Mouse (Mus musculus): ENCODE data around the gene Arrdc1. TPM values are rescaled to one million over a fixed set of nuclear protein-coding genes. Genes with fewer than 3 reads are reported as not detected.
"Not testable (repeated sequence)": the region's sequence is repeated elsewhere in the genome, so short reads cannot be mapped to it uniquely, and the experiment has no call there.

The Arrdc1 gene
- 105 and 166 TPM in 2 replicates for polyA plus RNA-seq (2012; rRNA removed)

- Histone ChIP-seq H3K4me3 (ENCODE audit: low read depth, low read length) (peak within 1 kb of the TSS; percentile 89), H3K36me3 (ENCODE audit: control insufficient read depth, insufficient read depth, low read length) (no peaks in the 10 kb centered on the region), H3K4me1 (ENCODE audit: control insufficient read depth, insufficient read depth, insufficient read length, low read length) (peaks cover 8% of the 10 kb centered on the region), H3K27ac (ENCODE audit: insufficient read depth, low read depth, low read length) (peak within 1 kb of the TSS; percentile 98), H3K27me3 (ENCODE audit: control insufficient read depth, insufficient read depth, low read length) (no peaks in the 10 kb centered on the region)
- TF ChIP-seq CTCF (IDR thresholded peaks at IDR 0.05; ENCODE audit: extremely low read depth, insufficient read length, insufficient replicate concordance, low read depth, low read length) = peak; percentile 54; the same call in 1 of the 2 replicates
- peak; percentile 83 for TF ChIP-seq POLR2A (IDR thresholded peaks at IDR 0.05; ENCODE audit: low read depth, low read length)
- under 1% methylated on average over 49 of the region's 49 CpGs for WGBS
These were observed at the start of gene Arrdc1 for GRCm38 (mm10) chr2:24935057-24935796. Gene Arrdc1, minus strand, starts transcription at chr2:24935252.

- Histone ChIP-seq H3K27ac (ENCODE audit: insufficient read depth, low read depth, low read length) (no peak overlapping the region), H3K4me1 (ENCODE audit: control insufficient read depth, insufficient read depth, insufficient read length, low read length) (peaks cover 3% of the 10 kb centered on the region; the same call in 1 of the 2 replicates), H3K36me3 (ENCODE audit: control insufficient read depth, insufficient read depth, low read length) (peaks cover 3% of the 10 kb centered on the region; the same call in 1 of the 2 replicates), H3K27me3 (ENCODE audit: control insufficient read depth, insufficient read depth, low read length) (no peaks in the 10 kb centered on the region), H3K4me3 (ENCODE audit: low read depth, low read length) (no peak overlapping the region)
- 35% methylated on average over 5 of the region's 5 CpGs for WGBS
- TF ChIP-seq POLR2A (IDR thresholded peaks at IDR 0.05; ENCODE audit: low read depth, low read length) = no peak
- TF ChIP-seq CTCF (IDR thresholded peaks at IDR 0.05; ENCODE audit: extremely low read depth, insufficient read length, insufficient replicate concordance, low read depth, low read length) = no peak
These were observed 41.9 kb upstream of the Arrdc1 start for GRCm38 (mm10) chr2:24976960-24977359.

GRCm38 (mm10) chr2:24975704-24976297, 40.7 kb upstream of the Arrdc1 start, which contains the start of gene Pnpla7:
Gene Pnpla7, plus strand, starts transcription at chr2:24976033.
- peaks cover 3% of the 10 kb centered on the region; the same call in 1 of the 2 replicates for H3K36me3 ChIP-seq (ENCODE audit: control insufficient read depth, insufficient read depth, low read length)
- peaks cover 3% of the 10 kb centered on the region; the same call in 1 of the 2 replicates for H3K4me1 ChIP-seq (ENCODE audit: control insufficient read depth, insufficient read depth, insufficient read length, low read length)
- no peaks in the 10 kb centered on the region for H3K27me3 ChIP-seq (ENCODE audit: control insufficient read depth, insufficient read depth, low read length)
- H3K4me3 ChIP-seq (ENCODE audit: low read depth, low read length) = peak within 1 kb of the TSS; percentile 82
- WGBS = under 1% methylated on average over 16 of the region's 16 CpGs
- TF ChIP-seq POLR2A (IDR thresholded peaks at IDR 0.05; ENCODE audit: low read depth, low read length) (no peak), CTCF (IDR thresholded peaks at IDR 0.05; ENCODE audit: extremely low read depth, insufficient read length, insufficient replicate concordance, low read depth, low read length) (no peak)
- peak within 1 kb of the TSS; percentile 84 for H3K27ac ChIP-seq (ENCODE audit: insufficient read depth, low read depth, low read length)

DNA sequence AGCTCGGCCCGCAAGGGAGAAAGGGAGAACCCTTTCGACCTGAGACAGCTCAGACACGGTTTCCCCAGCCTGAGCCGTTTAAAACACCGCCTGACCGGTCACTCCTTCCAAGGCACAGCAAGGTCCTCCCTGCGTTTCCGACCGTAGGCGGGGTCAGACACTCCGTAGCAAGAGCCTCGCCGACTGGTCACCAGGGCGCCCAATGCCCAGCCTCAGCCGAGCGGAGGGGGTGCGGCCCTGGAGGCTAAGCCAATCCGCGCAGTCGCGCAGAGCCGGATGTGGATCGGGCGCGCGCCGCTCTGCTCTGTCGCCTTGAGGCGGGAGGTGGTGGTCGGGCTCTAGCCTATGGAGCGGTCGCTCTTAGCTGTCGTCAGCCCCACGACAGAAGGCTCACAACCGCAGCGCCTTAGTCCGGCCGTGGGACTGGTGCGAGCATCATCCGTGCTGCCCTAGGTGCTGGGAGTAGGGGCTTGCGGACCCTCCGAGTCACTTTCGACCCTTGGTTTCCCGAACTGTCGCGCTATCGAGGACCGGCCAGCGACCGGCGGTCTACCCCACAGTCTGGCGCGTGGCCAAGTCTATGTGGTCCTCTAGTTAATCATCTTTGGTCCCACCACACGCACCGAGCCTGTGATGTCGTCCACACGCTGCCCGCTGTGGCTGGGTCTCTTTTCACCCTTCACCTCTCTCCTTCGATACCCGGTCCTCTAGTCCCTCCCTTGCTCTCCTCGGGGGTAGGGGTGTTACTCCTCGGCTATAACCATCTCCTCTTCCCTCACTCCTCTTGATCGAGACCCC, 40.1 kb upstream of the Arrdc1 start, which contains the start of gene Mrpl41:
Gene Mrpl41 (minus strand): TSS at position 193 of the 798 bp plus-strand sequence.
- H3K4me1 ChIP-seq (ENCODE audit: control insufficient read depth, insufficient read depth, insufficient read length, low read length) = peaks cover 3% of the 10 kb centered on the region; the same call in 1 of the 2 replicates
- peaks cover 3% of the 10 kb centered on the region; the same call in 1 of the 2 replicates for H3K36me3 ChIP-seq (ENCODE audit: control insufficient read depth, insufficient read depth, low read length)
- peak within 1 kb of the TSS; percentile 84 for H3K27ac ChIP-seq (ENCODE audit: insufficient read depth, low read depth, low read length)
- H3K27me3 ChIP-seq (ENCODE audit: control insufficient read depth, insufficient read depth, low read length) = no peaks in the 10 kb centered on the region
- WGBS = under 1% methylated on average over 64 of the region's 64 CpGs
- H3K4me3 ChIP-seq (ENCODE audit: low read depth, low read length) = peak within 1 kb of the TSS; percentile 82
- TF ChIP-seq CTCF (IDR thresholded peaks at IDR 0.05; ENCODE audit: extremely low read depth, insufficient read length, insufficient replicate concordance, low read depth, low read length) (no peak), POLR2A (IDR thresholded peaks at IDR 0.05; ENCODE audit: low read depth, low read length) (peak; percentile 48)

- H3K36me3 ChIP-seq (ENCODE audit: control insufficient read depth, insufficient read depth, low read length); H3K27me3 ChIP-seq (ENCODE audit: control insufficient read depth, insufficient read depth, low read length); H3K4me1 ChIP-seq (ENCODE audit: control insufficient read depth, insufficient read depth, insufficient read length, low read length): not testable (repeated sequence)
- peak overlapping the region; percentile 82 for H3K4me3 ChIP-seq (ENCODE audit: low read depth, low read length)
- H3K27ac ChIP-seq (ENCODE audit: insufficient read depth, low read depth, low read length) = peak overlapping the region; percentile 81
- under 1% methylated on average over 17 of the region's 17 CpGs for WGBS
These were observed 39.4 kb upstream of the Arrdc1 start for GRCm38 (mm10) chr2:24974452-24974851.

GRCm38 (mm10) chr2:24970386-24970785, 35.3 kb upstream of the Arrdc1 start:
- Histone ChIP-seq H3K36me3 (ENCODE audit: control insufficient read depth, insufficient read depth, low read length) (peaks cover 20% of the 10 kb centered on the region), H3K27me3 (ENCODE audit: control insufficient read depth, insufficient read depth, low read length) (no peaks in the 10 kb centered on the region), H3K27ac (ENCODE audit: insufficient read depth, low read depth, low read length) (no peak overlapping the region), H3K4me3 (ENCODE audit: low read depth, low read length) (no peak overlapping the region), H3K4me1 (ENCODE audit: control insufficient read depth, insufficient read depth, insufficient read length, low read length) (peaks cover 3% of the 10 kb centered on the region; the same call in 1 of the 2 replicates)
- TF ChIP-seq CTCF (IDR thresholded peaks at IDR 0.05; ENCODE audit: extremely low read depth, insufficient read length, insufficient replicate concordance, low read depth, low read length) (no peak), POLR2A (IDR thresholded peaks at IDR 0.05; ENCODE audit: low read depth, low read length) (no peak)
- WGBS = 73% methylated on average over 4 of the region's 4 CpGs
